Mouse (Mus musculus) limb, embryonic 12.5 days (tissue): ENCODE results near the gene Mansc1. TPM values are rescaled to one million over a fixed set of nuclear protein-coding genes. Genes with fewer than 3 reads are reported as not detected.

ENCODE experiments used
- ATAC-seq: fragments of 200-750 bp; cut with Nextera tagmentation; 2 replicates; pipeline ENCODE4 v1.8.0; 2017; ENCODE audit warnings: low read depth, moderate TSS enrichment; ENCODE audit not compliant: insufficient number of reproducible peaks, insufficient read depth, low FRiP score, low TSS enrichment
- H3K27ac ChIP-seq: fragments of 300-500 bp; sonication (generic); 2 replicates; pipeline ENCODE4 v1.5.1; 2016; ENCODE audit warnings: mild to moderate bottlenecking, moderate library complexity
- H3K27me3 ChIP-seq: fragments of 300-500 bp; sonication (generic); 2 replicates; pipeline ENCODE4 v1.6.1; 2016; ENCODE audit warnings: mild to moderate bottlenecking, moderate library complexity
- H3K36me3 ChIP-seq: fragments of 300-500 bp; sonication (generic); 2 replicates; pipeline ENCODE4 v1.6.1; 2016; ENCODE audit warnings: mild to moderate bottlenecking, moderate library complexity
- H3K4me1 ChIP-seq: fragments of 300-500 bp; sonication (generic); replicated peaks from 2 replicates; pipeline ENCODE4 v1.6.1; 2016
- H3K4me2 ChIP-seq: fragments of 300-500 bp; sonication (generic); 2 replicates; pipeline ENCODE4 v1.6.1; 2016; ENCODE audit warnings: mild to moderate bottlenecking, moderate library complexity
- H3K4me3 ChIP-seq: fragments of 300-500 bp; sonication (generic); replicated peaks from 2 replicates; pipeline ENCODE4 v1.5.1; 2016; ENCODE audit warnings: mild to moderate bottlenecking
- H3K9ac ChIP-seq: fragments of 300-500 bp; sonication (generic); replicated peaks from 2 replicates; pipeline ENCODE4 v1.6.1; 2016; ENCODE audit warnings: mild to moderate bottlenecking, moderate library complexity
- H3K9me3 ChIP-seq: fragments of 300-500 bp; sonication (generic); 2 replicates; pipeline ENCODE4 v1.6.1; 2016; ENCODE audit warnings: mild to moderate bottlenecking, moderate library complexity
- WGBS: fragments of 180-500 bp; shearing (Covaris S2); methylation state at CpG from one replicate; pipeline ENCODE4 v1.1.7; 2016; 5-methylcytosine and 5-hydroxymethylcytosine counted together
- polyA plus RNA-seq: library from polyadenylated mRNA; unstranded; fragments of >200 nt; fragmentation: Nextera tagmentation; extraction: Ambion mirVana; gene quantifications from 2 replicates; pipeline ENCODE4 v1.2.1, GENCODE M21; 2016

Mansc1 gene
- polyA plus RNA-seq, 1 experiment from 2014 or later, result 0.69 TPM

GRCm38 (mm10) chr6:134659108-134659958 is 27.0 kb upstream of the Mansc1 start:
- Histone ChIP-seq H3K4me2 (no peak overlapping the region), H3K36me3 (no peaks in the 10 kb centered on the region), H3K9ac (no peak overlapping the region), H3K9me3 (no peaks in the 10 kb centered on the region), H3K27ac (no peak overlapping the region), H3K4me1 (no peaks in the 10 kb centered on the region), H3K4me3 (no peak overlapping the region), H3K27me3 (no peaks in the 10 kb centered on the region)
- 22% methylated on average over 9 of the region's 9 CpGs for WGBS
- peak; percentile 83 for ATAC-seq

GRCm38 (mm10) chr6:134656527-134656926 is 24.2 kb upstream of the Mansc1 start:
- H3K4me3 ChIP-seq, result no peak overlapping the region
- no peak for ATAC-seq
- H3K9me3 ChIP-seq, result no peaks in the 10 kb centered on the region
- H3K27me3 ChIP-seq, result no peaks in the 10 kb centered on the region
- 66% methylated on average over 4 of the region's 4 CpGs for WGBS
- H3K4me1 ChIP-seq, result no peaks in the 10 kb centered on the region
- no peaks in the 10 kb centered on the region for H3K36me3 ChIP-seq
- H3K9ac ChIP-seq, result no peak overlapping the region
- no peak overlapping the region for H3K4me2 ChIP-seq
- H3K27ac ChIP-seq, result 0 out of 2 replicates have a peak overlapping the region, but pooled peaks have one; percentile 42

GRCm38 (mm10) chr6:134648356-134648755 is 16.1 kb upstream of the Mansc1 start:
- Histone ChIP-seq H3K27ac (no peak overlapping the region), H3K9me3 (no peaks in the 10 kb centered on the region), H3K9ac (no peak overlapping the region), H3K4me3 (no peak overlapping the region), H3K4me1 (peaks cover 6% of the 10 kb centered on the region; the same call in 1 of the 2 replicates), H3K27me3 (no peaks in the 10 kb centered on the region), H3K36me3 (0 out of 2 replicates have a peak, but pooled peaks cover 3% of the 10 kb centered on the region), H3K4me2 (no peak overlapping the region)
- no peak for ATAC-seq
- WGBS, result 79% methylated on average over 5 of the region's 5 CpGs

GRCm38 (mm10) chr6:134647621-134648020 is 15.3 kb upstream of the Mansc1 start:
- no peaks in the 10 kb centered on the region for H3K9me3 ChIP-seq
- WGBS, result 38% methylated on average over 5 of the region's 5 CpGs
- H3K9ac ChIP-seq, result no peak overlapping the region
- no peak for ATAC-seq
- no peak overlapping the region for H3K4me3 ChIP-seq
- 0 out of 2 replicates have a peak, but pooled peaks cover 3% of the 10 kb centered on the region for H3K36me3 ChIP-seq
- H3K27me3 ChIP-seq, result no peaks in the 10 kb centered on the region
- no peak overlapping the region for H3K4me2 ChIP-seq
- no peak overlapping the region for H3K27ac ChIP-seq
- H3K4me1 ChIP-seq, result peaks cover 6% of the 10 kb centered on the region; the same call in 1 of the 2 replicates

- WGBS, result 92% methylated on average over 6 of the region's 6 CpGs
- Histone ChIP-seq H3K4me1 (peaks cover 9% of the 10 kb centered on the region), H3K4me3 (no peak overlapping the region), H3K27me3 (no peaks in the 10 kb centered on the region), H3K36me3 (0 out of 2 replicates have a peak, but pooled peaks cover 3% of the 10 kb centered on the region), H3K4me2 (no peak overlapping the region), H3K27ac (no peak overlapping the region), H3K9me3 (no peaks in the 10 kb centered on the region), H3K9ac (no peak overlapping the region)
- ATAC-seq, result no peak
Measured at GRCm38 (mm10) chr6:134646835-134647234, 14.5 kb upstream of the Mansc1 start.

- 94% methylated on average over 5 of the region's 5 CpGs for WGBS
- Histone ChIP-seq H3K4me1 (peaks cover 13% of the 10 kb centered on the region), H3K9ac (no peak overlapping the region), H3K27ac (no peak overlapping the region), H3K27me3 (no peaks in the 10 kb centered on the region), H3K9me3 (no peaks in the 10 kb centered on the region), H3K4me3 (no peak overlapping the region), H3K4me2 (no peak overlapping the region), H3K36me3 (0 out of 2 replicates have a peak, but pooled peaks cover 3% of the 10 kb centered on the region)
- no peak for ATAC-seq
Measured at GRCm38 (mm10) chr6:134643296-134643695, 11.0 kb upstream of the Mansc1 start.

- H3K4me2 ChIP-seq, result peak overlapping the region; percentile 77
- peaks cover 7% of the 10 kb centered on the region for H3K4me1 ChIP-seq
- no peak for ATAC-seq
- 74% methylated on average over 9 of the region's 9 CpGs for WGBS
- H3K27me3 ChIP-seq, result no peaks in the 10 kb centered on the region
- H3K4me3 ChIP-seq, result peak overlapping the region; percentile 93
- H3K27ac ChIP-seq, result no peak overlapping the region
- H3K36me3 ChIP-seq, result 0 out of 2 replicates have a peak, but pooled peaks cover 3% of the 10 kb centered on the region
- peak overlapping the region; percentile 81; the same call in 1 of the 2 replicates for H3K9ac ChIP-seq
- H3K9me3 ChIP-seq, result no peaks in the 10 kb centered on the region
Measured at GRCm38 (mm10) chr6:134641738-134642446, 9.6 kb upstream of the Mansc1 start.

- 2% methylated on average over 65 of the region's 65 CpGs for WGBS
- Histone ChIP-seq H3K4me2 (peak overlapping the region; percentile 77), H3K27me3 (no peaks in the 10 kb centered on the region), H3K9ac (peak overlapping the region; percentile 81), H3K36me3 (no peaks in the 10 kb centered on the region), H3K9me3 (no peaks in the 10 kb centered on the region), H3K4me3 (peak overlapping the region; percentile 93), H3K27ac (peak overlapping the region; percentile 53; the same call in 1 of the 2 replicates), H3K4me1 (peaks cover 7% of the 10 kb centered on the region)
- ATAC-seq, result peak; percentile 97
Measured at GRCm38 (mm10) chr6:134640485-134641475, 8.5 kb upstream of the Mansc1 start.

- H3K4me3 ChIP-seq, result no peak overlapping the region
- H3K4me2 ChIP-seq, result no peak overlapping the region
- ATAC-seq, result no peak
- no peaks in the 10 kb centered on the region for H3K27me3 ChIP-seq
- 95% methylated on average over 1 of the region's 1 CpGs for WGBS
- no peak overlapping the region for H3K27ac ChIP-seq
- H3K4me1 ChIP-seq, result peaks cover 7% of the 10 kb centered on the region
- H3K36me3 ChIP-seq, result no peaks in the 10 kb centered on the region
- H3K9ac ChIP-seq, result no peak overlapping the region
- H3K9me3 ChIP-seq, result no peaks in the 10 kb centered on the region
Measured at GRCm38 (mm10) chr6:134639900-134640299, 7.6 kb upstream of the Mansc1 start.

GRCm38 (mm10) chr6:134639210-134639609 is 6.9 kb upstream of the Mansc1 start, which contains the start of gene Borcs5:
Borcs5 (plus strand) TSS chr6:134639510.
- WGBS, result 88% methylated on average over 3 of the region's 3 CpGs
- Histone ChIP-seq H3K9me3 (no peaks in the 10 kb centered on the region), H3K36me3 (no peaks in the 10 kb centered on the region), H3K9ac (no peak within 1 kb of the TSS), H3K4me3 (no peak within 1 kb of the TSS), H3K27ac (no peak within 1 kb of the TSS), H3K27me3 (no peaks in the 10 kb centered on the region), H3K4me1 (peaks cover 7% of the 10 kb centered on the region), H3K4me2 (no peak within 1 kb of the TSS; the same call in 1 of the 2 replicates)
- no peak for ATAC-seq
